8 mouse cellular contexts compared by ENCODE assay signal in the genomic region with DNA sequence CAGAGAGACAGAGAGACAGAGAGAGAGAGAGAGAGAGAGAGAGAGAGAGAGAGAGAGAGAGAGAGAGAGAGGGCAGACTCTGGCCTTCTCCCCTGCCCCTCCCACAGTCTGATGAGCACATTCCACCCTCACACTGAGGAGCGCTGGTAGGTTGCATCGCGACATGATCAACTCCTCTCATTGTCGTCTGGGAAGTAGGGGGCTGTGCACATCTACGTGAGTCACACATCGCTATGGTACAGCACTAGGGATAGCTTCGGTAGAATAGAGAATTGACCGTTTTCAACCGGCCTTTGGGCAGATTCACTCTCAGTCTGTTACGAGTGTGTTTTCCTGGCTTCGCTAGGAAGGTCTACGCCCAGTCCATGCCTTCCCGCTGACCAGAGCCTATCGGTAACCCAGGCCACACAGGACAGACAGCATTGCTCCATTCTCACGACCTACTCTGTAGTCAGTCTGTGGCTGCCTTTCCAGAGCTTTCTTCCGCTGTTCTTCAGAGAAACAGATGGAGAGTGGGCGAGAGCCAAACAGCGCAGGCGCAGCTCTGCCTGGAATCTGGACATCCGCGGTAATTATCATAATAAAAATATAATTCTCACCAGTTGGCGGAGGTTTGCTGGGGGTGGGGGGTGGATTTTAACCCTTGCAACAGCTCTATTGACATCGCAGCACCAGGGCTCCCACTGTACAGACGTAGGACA.
DNase-seq lines count a peak whose midpoint lies in the region; ATAC-seq lines count a peak whose summit lies in the region.

No protein-coding gene starts in this region.

- peak; percentile 35 for DNase-seq in ES-CJ7 (ENCODE audit: low read depth, low spot score)
- peak; percentile 35 for DNase-seq in cerebellum, adult 11 months
- peak; percentile 52 to 57 for DNase-seq in frontal cortex, postnatal 14 days (ENCODE audit: low spot score in 2 of 2)
- peak; percentile 65 to 78 for DNase-seq in left cerebral cortex, adult 18-20 months (ENCODE audit: low spot score in 2 of 2)
- peak; percentile 73 for DNase-seq in right cerebral cortex, postnatal 25 days
- no peak for DNase-seq in gastrocnemius, adult 18-20 months (ENCODE audit: low spot score)
- DNase-seq in embryo, embryonic 9.5 days (ENCODE audit: extremely low spot score): no peak

- ATAC-seq in CD4-positive, CD25-positive, alpha-beta regulatory T cell, adult 4 months: no peak

Comparison
In these comparisons a context has a peak if more than half of its experiments do, and no peak if none do; other contexts are left out.
1. DNase-seq: peak in ES-CJ7 (single experiment), cerebellum, adult 11 months (single experiment), frontal cortex, postnatal 14 days (2 of 2), left cerebral cortex, adult 18-20 months (2 of 2) and right cerebral cortex, postnatal 25 days (single experiment); none in gastrocnemius, adult 18-20 months (single experiment) and embryo, embryonic 9.5 days (single experiment).